Mouse (Mus musculus): ENCODE data around the gene Rpl3.

Rpl3 gene

GRCm38 (mm10) chr15:80035341-80035885 lies 56.3 kb downstream of the Rpl3 start:
- DNase-seq (ENCODE audit: low read depth, low spot score) = no peak

GRCm38 (mm10) chr15:80034913-80035312 lies 56.8 kb downstream of the Rpl3 start:
- DNase-seq (ENCODE audit: low read depth, low spot score) = no peak

GRCm38 (mm10) chr15:80034366-80034765 lies 57.3 kb downstream of the Rpl3 start:
- no peak for DNase-seq (ENCODE audit: low read depth, low spot score)

- no peak for DNase-seq (ENCODE audit: low read depth, low spot score)
Measured at GRCm38 (mm10) chr15:80031133-80031532, 60.5 kb downstream of the Rpl3 start.

GRCm38 (mm10) chr15:80030399-80030798 lies 61.3 kb downstream of the Rpl3 start:
- no peak for DNase-seq (ENCODE audit: low read depth, low spot score)

- no peak for DNase-seq (ENCODE audit: low read depth, low spot score)
Measured at GRCm38 (mm10) chr15:80028862-80029261, 62.8 kb downstream of the Rpl3 start.
